Mouse (Mus musculus): ENCODE results near the gene Jup.

- TF ChIP-seq POLR2A (IDR thresholded peaks at IDR 0.05; ENCODE audit: insufficient read depth, low read depth, low read length) (no peak), CTCF (IDR thresholded peaks at IDR 0.05) (no peak)
These were observed 3.0 kb downstream of the Jup start for GRCm38 (mm10) chr11:100394353-100395074.

Measured in heart, adult 2 months (tissue).